Mouse (Mus musculus): Measurements from ENCODE around the gene Tunar.

Tunar gene

GRCm38 (mm10) chr12:105333570-105333969 lies at the start of gene Tunar:
Gene Tunar, plus strand, starts transcription at chr12:105333870.
- DNase-seq = no peak

GRCm38 (mm10) chr12:105312571-105313035 lies 21.1 kb upstream of the Tunar start:
- no peak for DNase-seq

GRCm38 (mm10) chr12:105314328-105314727 lies 19.3 kb upstream of the Tunar start:
- DNase-seq = no peak

- no peak for DNase-seq
These were observed 11.5 kb upstream of the Tunar start for GRCm38 (mm10) chr12:105322160-105322559.

- DNase-seq = no peak
These were observed 6.6 kb upstream of the Tunar start for GRCm38 (mm10) chr12:105327051-105327450.

GRCm38 (mm10) chr12:105328396-105328795 lies 5.3 kb upstream of the Tunar start:
- DNase-seq = peak; percentile 87

GRCm38 (mm10) chr12:105336094-105336420 lies 2.4 kb downstream of the Tunar start:
- no peak for DNase-seq

GRCm38 (mm10) chr12:105336421-105337289 lies 3.0 kb downstream of the Tunar start:
- DNase-seq = peak; percentile 68

GRCm38 (mm10) chr12:105337290-105338005 lies 3.8 kb downstream of the Tunar start:
- DNase-seq = no peak

GRCm38 (mm10) chr12:105338256-105338977 lies 4.7 kb downstream of the Tunar start:
- no peak for DNase-seq

- DNase-seq = no peak
These were observed 7.9 kb downstream of the Tunar start for GRCm38 (mm10) chr12:105341523-105341922.

GRCm38 (mm10) chr12:105344460-105344859 lies 10.8 kb downstream of the Tunar start:
- no peak for DNase-seq

- DNase-seq = no peak
These were observed 13.2 kb downstream of the Tunar start for GRCm38 (mm10) chr12:105346861-105347260.

GRCm38 (mm10) chr12:105347261-105347660 lies 13.6 kb downstream of the Tunar start:
- DNase-seq = no peak

- DNase-seq = peak; percentile 78
These were observed 20.6 kb downstream of the Tunar start for GRCm38 (mm10) chr12:105354266-105354665.

- no peak for DNase-seq
These were observed 21.1 kb downstream of the Tunar start for GRCm38 (mm10) chr12:105354772-105355171.

- DNase-seq = no peak
These were observed 23.1 kb downstream of the Tunar start for GRCm38 (mm10) chr12:105356781-105357180.

GRCm38 (mm10) chr12:105363648-105364047 lies 30.0 kb downstream of the Tunar start:
- no peak for DNase-seq

GRCm38 (mm10) chr12:105374564-105374963 lies 40.9 kb downstream of the Tunar start:
- DNase-seq = no peak

- no peak for DNase-seq
These were observed 43.3 kb downstream of the Tunar start for GRCm38 (mm10) chr12:105376976-105377375.

- DNase-seq = no peak
These were observed 49.1 kb downstream of the Tunar start for GRCm38 (mm10) chr12:105382733-105383132.

- no peak for DNase-seq
These were observed 61.0 kb downstream of the Tunar start for GRCm38 (mm10) chr12:105394671-105395070.

- DNase-seq = no peak
These were observed 64.5 kb downstream of the Tunar start for GRCm38 (mm10) chr12:105398172-105398571.
